Mouse (Mus musculus): ENCODE measurements at regions not wholly inside any gene's neighbourhood (a gene's known extent, or its start where the extent isn't known, plus 50 kb on each side); places are given as distances from the start of the nearest gene placed in this dataset.

DNA sequence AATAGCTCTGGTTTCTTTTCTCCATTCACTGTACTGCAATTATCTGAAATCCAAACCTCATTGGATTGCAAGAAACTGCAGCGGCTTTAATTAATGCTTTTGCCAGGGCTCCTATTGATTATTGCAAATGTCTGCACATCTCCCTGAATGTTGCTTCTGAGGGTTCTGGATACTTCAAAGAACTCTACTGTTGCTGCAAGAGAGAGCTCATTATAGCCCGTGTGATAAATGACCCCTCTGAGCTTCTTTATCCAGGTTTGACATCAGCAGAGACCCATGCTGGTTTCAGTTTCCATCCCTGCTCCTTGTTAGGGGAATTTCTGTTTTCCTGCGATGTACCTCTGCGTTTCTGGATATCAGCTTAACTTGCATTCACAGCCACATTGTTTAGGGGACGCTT lies 78.4 kb upstream of the Nav3 start:
- DNase-seq (ENCODE audit: low read depth): peak; percentile 64
- TF ChIP-seq CTCF (IDR thresholded peaks at IDR 0.05; ENCODE audit: borderline replicate concordance, extremely low read depth, insufficient read depth, insufficient read length) (no peak), POLR2A (IDR thresholded peaks at IDR 0.05; ENCODE audit: borderline replicate concordance, extremely low read depth, insufficient read depth, insufficient read length, poor library complexity, severe bottlenecking) (no peak)

DNA sequence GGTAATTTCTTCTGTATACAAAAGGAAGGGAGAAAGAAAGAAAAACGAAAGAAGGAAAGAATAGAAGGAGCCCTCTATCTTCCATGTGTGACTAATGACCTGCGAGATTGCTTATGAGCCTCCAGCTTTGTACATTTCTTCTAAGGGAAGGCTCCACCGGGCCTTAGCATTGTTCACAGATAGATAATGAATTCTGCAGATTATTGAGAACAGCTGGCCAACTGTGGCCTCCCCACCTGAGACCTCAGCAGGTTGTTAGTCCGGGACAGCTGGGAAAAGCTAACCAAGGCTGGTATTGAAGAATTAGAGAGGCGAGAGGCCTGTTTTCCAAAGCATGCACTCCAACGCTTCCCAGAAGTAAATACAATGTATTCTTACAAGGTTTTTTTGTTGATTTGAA lies 86.7 kb upstream of the Nav3 start:
- no peak for TF ChIP-seq POLR2A (IDR thresholded peaks at IDR 0.05; ENCODE audit: borderline replicate concordance, extremely low read depth, insufficient read depth, insufficient read length, poor library complexity, severe bottlenecking)
- TF ChIP-seq CTCF (IDR thresholded peaks at IDR 0.05; ENCODE audit: borderline replicate concordance, extremely low read depth, insufficient read depth, insufficient read length): no peak
- peak; percentile 69 for DNase-seq (ENCODE audit: low read depth)

- TF ChIP-seq CTCF (IDR thresholded peaks at IDR 0.05; ENCODE audit: borderline replicate concordance, extremely low read depth, insufficient read depth, insufficient read length) (no peak), POLR2A (IDR thresholded peaks at IDR 0.05; ENCODE audit: borderline replicate concordance, extremely low read depth, insufficient read depth, insufficient read length, poor library complexity, severe bottlenecking) (no peak)
- no peak for DNase-seq (ENCODE audit: low read depth)
Measured at GRCm38 (mm10) chr10:110548391-110548790, 92.4 kb upstream of the Nav3 start.

DNA sequence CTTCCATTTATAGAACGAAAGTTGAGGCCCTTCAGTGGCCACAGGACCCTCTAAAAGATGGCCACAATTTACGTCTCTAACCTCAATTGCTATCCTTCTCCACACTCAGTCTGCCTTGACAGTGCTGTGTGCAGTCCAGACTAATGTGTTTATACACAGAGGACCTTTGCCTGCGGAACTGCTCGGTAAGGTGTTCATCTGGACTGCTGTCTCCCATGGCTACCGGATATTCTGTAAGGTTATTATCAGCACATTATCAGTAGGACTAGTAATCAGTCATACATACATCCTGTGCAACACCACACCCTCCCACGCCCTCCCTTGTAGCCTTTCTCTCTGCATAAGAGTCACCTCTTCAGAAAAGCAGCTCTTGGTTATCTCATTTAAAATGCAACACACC lies 98.0 kb upstream of the Nav3 start:
- TF ChIP-seq POLR2A (IDR thresholded peaks at IDR 0.05; ENCODE audit: borderline replicate concordance, extremely low read depth, insufficient read depth, insufficient read length, poor library complexity, severe bottlenecking): no peak
- TF ChIP-seq CTCF (IDR thresholded peaks at IDR 0.05; ENCODE audit: borderline replicate concordance, extremely low read depth, insufficient read depth, insufficient read length): no peak
- no peak for DNase-seq (ENCODE audit: low read depth)

DNA sequence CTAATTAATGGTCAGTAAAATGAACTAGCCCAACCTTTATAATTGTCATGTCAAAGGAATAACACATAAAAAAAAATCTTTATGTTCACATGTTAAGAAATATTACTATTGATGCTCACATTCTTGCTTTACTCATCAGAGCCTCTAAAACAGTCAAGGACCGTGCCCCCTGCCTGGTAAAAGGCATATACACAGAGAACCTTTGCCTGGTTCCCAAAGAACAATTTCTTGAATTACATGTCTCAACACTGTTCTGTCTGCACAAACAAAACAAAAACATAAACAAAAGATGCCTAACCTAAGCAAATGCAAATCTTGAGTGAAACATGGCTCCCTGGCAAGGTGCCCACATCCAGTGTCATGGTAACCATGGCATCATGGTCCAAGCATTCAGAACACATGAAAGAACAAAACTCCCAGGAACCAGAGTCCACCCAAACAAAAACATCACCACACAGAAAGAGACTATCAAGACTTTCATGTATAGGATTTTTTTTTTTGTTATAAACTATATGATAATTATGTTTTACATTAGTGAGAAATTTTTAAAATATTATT lies 100.4 kb upstream of the Nav3 start:
- DNase-seq (ENCODE audit: low read depth): peak; percentile 83

DNA sequence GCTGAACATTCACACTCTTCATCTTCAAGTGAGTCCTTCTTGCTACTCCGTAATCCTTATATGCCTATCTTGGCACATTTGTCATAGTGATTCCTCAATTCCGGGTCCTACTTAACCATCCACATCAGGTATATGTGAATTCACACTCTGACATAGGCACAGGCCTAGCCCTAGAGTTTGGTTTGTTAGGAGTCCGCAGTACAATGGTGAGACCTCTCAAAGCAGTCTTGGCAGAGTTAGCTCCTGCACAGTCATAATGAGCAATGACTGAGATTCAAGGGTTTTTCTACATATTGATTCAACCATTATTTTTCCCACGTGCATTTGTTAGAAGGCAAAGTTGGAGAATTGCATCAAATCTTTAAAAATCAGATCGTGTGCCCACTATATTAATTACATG lies 107.1 kb upstream of the Nav3 start:
- DNase-seq (ENCODE audit: low read depth): no peak
- TF ChIP-seq CTCF (IDR thresholded peaks at IDR 0.05; ENCODE audit: borderline replicate concordance, extremely low read depth, insufficient read depth, insufficient read length): no peak
- no peak for TF ChIP-seq POLR2A (IDR thresholded peaks at IDR 0.05; ENCODE audit: borderline replicate concordance, extremely low read depth, insufficient read depth, insufficient read length, poor library complexity, severe bottlenecking)

More for the DNA sequence above, 100.4 kb upstream of the Nav3 start:
- TF ChIP-seq POLR2A (IDR thresholded peaks at IDR 0.05; ENCODE audit: borderline replicate concordance, extremely low read depth, insufficient read depth, insufficient read length, poor library complexity, severe bottlenecking): no peak
- no peak for TF ChIP-seq CTCF (IDR thresholded peaks at IDR 0.05; ENCODE audit: borderline replicate concordance, extremely low read depth, insufficient read depth, insufficient read length)

GRCm38 (mm10) chr10:110563571-110563970 lies 107.6 kb upstream of the Nav3 start:
- DNase-seq (ENCODE audit: low read depth): no peak
- TF ChIP-seq POLR2A (IDR thresholded peaks at IDR 0.05; ENCODE audit: borderline replicate concordance, extremely low read depth, insufficient read depth, insufficient read length, poor library complexity, severe bottlenecking): no peak
- TF ChIP-seq CTCF (IDR thresholded peaks at IDR 0.05; ENCODE audit: borderline replicate concordance, extremely low read depth, insufficient read depth, insufficient read length): no peak

DNA sequence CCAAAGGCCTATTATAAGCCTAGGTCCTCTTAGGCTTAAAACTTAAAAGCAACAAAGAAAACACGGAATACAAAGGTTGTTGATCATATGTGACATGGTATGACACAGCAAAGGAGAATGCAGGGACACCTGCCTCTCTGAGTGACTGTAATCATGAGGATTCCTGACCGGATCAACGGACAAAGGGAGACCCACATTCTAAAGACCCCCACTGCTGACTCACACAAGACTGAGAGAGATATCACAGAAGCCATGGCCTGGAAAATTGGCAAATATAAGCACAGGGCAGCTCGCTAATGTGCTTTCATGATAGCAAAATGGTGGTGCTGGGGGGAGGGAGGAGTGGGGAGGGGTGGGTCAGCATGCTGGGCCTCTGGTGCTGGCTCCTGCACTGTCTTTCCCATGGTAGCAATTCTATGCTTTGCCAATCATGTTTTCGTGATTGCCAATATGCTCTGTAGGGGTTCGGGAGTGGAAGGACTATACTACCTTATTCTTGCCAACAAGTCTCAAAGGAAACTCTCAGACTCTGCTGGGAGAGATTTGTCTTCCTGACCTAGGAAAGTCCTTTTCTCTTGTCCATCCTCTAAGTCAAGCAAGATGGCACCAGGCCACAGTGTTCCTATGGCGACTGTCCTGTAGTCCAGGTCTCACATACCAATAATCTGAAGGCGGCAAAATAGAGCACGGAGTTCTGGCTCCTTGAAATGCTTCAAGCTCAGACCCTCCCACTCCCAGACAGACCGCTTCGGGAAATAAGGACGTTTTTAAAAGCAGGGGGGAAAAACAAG lies 110.5 kb upstream of the Nav3 start:
- peak; percentile 66 for DNase-seq (ENCODE audit: low read depth)
- no peak for TF ChIP-seq POLR2A (IDR thresholded peaks at IDR 0.05; ENCODE audit: borderline replicate concordance, extremely low read depth, insufficient read depth, insufficient read length, poor library complexity, severe bottlenecking)
- no peak for TF ChIP-seq CTCF (IDR thresholded peaks at IDR 0.05; ENCODE audit: borderline replicate concordance, extremely low read depth, insufficient read depth, insufficient read length)

DNA sequence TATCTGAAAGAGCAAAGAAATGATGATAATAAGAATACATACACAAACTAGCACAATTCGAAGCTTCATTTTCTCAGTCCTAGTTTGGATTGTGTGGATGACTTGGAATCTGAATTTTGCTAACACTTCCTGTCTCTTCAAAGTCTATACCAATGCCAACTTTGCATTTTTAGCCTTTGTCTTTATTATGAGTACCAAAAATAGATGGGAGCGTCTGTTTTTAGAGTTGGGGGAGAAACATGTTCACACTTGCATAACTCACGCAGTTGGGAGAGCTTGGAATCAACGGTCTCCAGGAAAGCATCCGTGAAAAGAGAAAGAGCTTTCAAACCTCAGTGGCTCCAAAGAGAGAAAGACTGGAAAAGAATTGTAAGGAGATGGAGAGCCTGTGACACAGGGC lies 114.5 kb upstream of the Nav3 start:
- TF ChIP-seq POLR2A (IDR thresholded peaks at IDR 0.05; ENCODE audit: borderline replicate concordance, extremely low read depth, insufficient read depth, insufficient read length, poor library complexity, severe bottlenecking) (no peak), CTCF (IDR thresholded peaks at IDR 0.05; ENCODE audit: borderline replicate concordance, extremely low read depth, insufficient read depth, insufficient read length) (no peak)
- DNase-seq (ENCODE audit: low read depth): no peak

DNA sequence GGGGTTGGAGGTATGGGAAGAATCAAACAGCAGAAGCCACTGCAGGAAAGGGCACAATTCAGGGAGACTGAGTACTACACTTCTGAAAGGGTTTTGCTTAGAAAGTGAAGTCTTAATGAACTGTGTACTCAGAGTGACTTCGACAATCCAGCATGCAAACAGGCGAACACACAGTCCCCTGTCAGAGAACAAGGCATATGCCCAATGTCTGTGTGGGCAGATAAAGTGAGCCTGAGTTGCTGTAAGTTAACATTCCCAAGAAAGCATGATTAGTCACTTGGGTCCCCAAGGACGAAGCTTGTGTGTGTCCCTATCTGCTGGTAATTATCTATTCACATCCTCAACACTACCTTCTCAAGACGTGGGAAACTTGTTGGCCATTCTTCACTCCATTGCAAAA lies 115.2 kb upstream of the Nav3 start:
- no peak for TF ChIP-seq CTCF (IDR thresholded peaks at IDR 0.05; ENCODE audit: borderline replicate concordance, extremely low read depth, insufficient read depth, insufficient read length)
- TF ChIP-seq POLR2A (IDR thresholded peaks at IDR 0.05; ENCODE audit: borderline replicate concordance, extremely low read depth, insufficient read depth, insufficient read length, poor library complexity, severe bottlenecking): no peak
- DNase-seq (ENCODE audit: low read depth): no peak

GRCm38 (mm10) chr10:110573530-110573929 lies 117.5 kb upstream of the Nav3 start:
- DNase-seq (ENCODE audit: low read depth): no peak
- no peak for TF ChIP-seq CTCF (IDR thresholded peaks at IDR 0.05; ENCODE audit: borderline replicate concordance, extremely low read depth, insufficient read depth, insufficient read length)
- no peak for TF ChIP-seq POLR2A (IDR thresholded peaks at IDR 0.05; ENCODE audit: borderline replicate concordance, extremely low read depth, insufficient read depth, insufficient read length, poor library complexity, severe bottlenecking)

DNA sequence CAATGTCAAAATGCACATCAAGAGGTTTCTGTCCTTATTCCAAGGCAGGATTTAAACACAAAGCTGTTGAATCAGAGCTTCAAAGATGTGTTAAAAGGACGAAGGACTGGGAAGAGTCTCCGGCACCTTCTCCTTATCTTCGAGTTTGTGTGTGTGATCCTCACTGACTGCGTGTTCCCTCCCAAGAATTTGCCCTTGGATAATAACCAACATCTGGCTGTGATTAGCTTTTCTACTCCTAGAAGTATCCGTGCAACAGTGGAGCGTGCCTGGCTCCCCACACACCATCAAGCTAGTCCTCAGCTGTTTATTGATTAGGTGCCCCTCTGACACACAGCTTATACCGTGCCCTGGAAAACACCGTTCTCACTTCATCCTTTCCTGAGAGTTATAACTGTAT lies 130.0 kb upstream of the Nav3 start:
- no peak for DNase-seq (ENCODE audit: low read depth)
- no peak for TF ChIP-seq POLR2A (IDR thresholded peaks at IDR 0.05; ENCODE audit: borderline replicate concordance, extremely low read depth, insufficient read depth, insufficient read length, poor library complexity, severe bottlenecking)
- TF ChIP-seq CTCF (IDR thresholded peaks at IDR 0.05; ENCODE audit: borderline replicate concordance, extremely low read depth, insufficient read depth, insufficient read length): no peak

All from brain, embryonic 14.5 days (tissue).